Mouse (Mus musculus) hindbrain, embryonic 16.5 days (tissue): ENCODE data around the gene Ccdc191. TPM values are rescaled to one million over a fixed set of nuclear protein-coding genes. Genes with fewer than 3 reads are reported as not detected.

Experiments
- ATAC-seq: fragments of 200-750 bp; cut with Nextera tagmentation; 2 replicates; pipeline ENCODE4 v1.8.0; 2017; ENCODE audit warnings: moderate TSS enrichment, moderate library complexity
- H3K27ac ChIP-seq: fragments of 300-500 bp; sonication (generic); 2 replicates; pipeline ENCODE4 v1.5.1; 2014; ENCODE audit warnings: low read depth, mild to moderate bottlenecking, control low read depth, low read length, moderate library complexity
- H3K27me3 ChIP-seq: fragments of 300-500 bp; sonication (generic); replicated peaks from 2 replicates; pipeline ENCODE4 v1.6.1; 2014; ENCODE audit warnings: low read length; ENCODE audit not compliant: control insufficient read depth, insufficient read depth
- H3K36me3 ChIP-seq: fragments of 300-500 bp; sonication (generic); 2 replicates; pipeline ENCODE4 v1.6.1; 2014; ENCODE audit warnings: mild to moderate bottlenecking, low read length, moderate library complexity, mixed read lengths; ENCODE audit not compliant: control insufficient read depth, insufficient read depth
- H3K4me1 ChIP-seq: fragments of 300-500 bp; sonication (generic); 2 replicates; pipeline ENCODE4 v1.6.1; 2014; ENCODE audit warnings: low read depth, low read length; ENCODE audit not compliant: control insufficient read depth, insufficient read depth
- H3K4me2 ChIP-seq: fragments of 300-500 bp; sonication (generic); 2 replicates; pipeline ENCODE4 v1.6.1; 2014; ENCODE audit warnings: mild to moderate bottlenecking, low read length, control low read depth, moderate library complexity
- H3K4me3 ChIP-seq: fragments of 300-500 bp; sonication (generic); 2 replicates; pipeline ENCODE4 v1.5.1; 2014; ENCODE audit warnings: mild to moderate bottlenecking, low read length, control low read depth, moderate library complexity
- H3K9ac ChIP-seq: fragments of 300-500 bp; sonication (generic); 2 replicates; pipeline ENCODE4 v1.6.1; 2014; ENCODE audit warnings: low read depth, mild to moderate bottlenecking, control low read depth, low read length, moderate library complexity
- H3K9me3 ChIP-seq: fragments of 300-500 bp; sonication (generic); 2 replicates; pipeline ENCODE4 v1.6.1; 2014; ENCODE audit warnings: mild to moderate bottlenecking, low read length, moderate library complexity; ENCODE audit not compliant: control insufficient read depth
- WGBS: fragments of 180-500 bp; shearing (Covaris S2); extraction: QIAGEN DNeasy Blood & Tissue Kit; methylation state at CpG from one replicate; pipeline ENCODE4 v1.1.7; 2014; 5-methylcytosine and 5-hydroxymethylcytosine counted together
- polyA plus RNA-seq: library from polyadenylated mRNA; unstranded; fragments of >200 nt; fragmentation: Nextera tagmentation; extraction: Ambion mirVana; gene quantifications from 2 replicates; pipeline ENCODE4 v1.2.1, GENCODE M21; 2015

Ccdc191 gene
- polyA plus RNA-seq, 1 experiment from 2014 or later, result 8.9 TPM

GRCm38 (mm10) chr16:43925001-43925558, 35.5 kb downstream of the Ccdc191 start:
- H3K9ac ChIP-seq, result no peak overlapping the region
- H3K27ac ChIP-seq, result no peak overlapping the region
- no peaks in the 10 kb centered on the region for H3K4me1 ChIP-seq
- 43% methylated on average over 6 of the region's 6 CpGs for WGBS
- H3K27me3 ChIP-seq, result no peaks in the 10 kb centered on the region
- no peaks in the 10 kb centered on the region for H3K9me3 ChIP-seq
- no peaks in the 10 kb centered on the region for H3K36me3 ChIP-seq
- no peak overlapping the region for H3K4me2 ChIP-seq
- H3K4me3 ChIP-seq, result no peak overlapping the region
- peak; percentile 76 for ATAC-seq

GRCm38 (mm10) chr16:43925846-43926245, 36.2 kb downstream of the Ccdc191 start:
- Histone ChIP-seq H3K9me3 (no peaks in the 10 kb centered on the region), H3K27me3 (no peaks in the 10 kb centered on the region), H3K4me1 (no peaks in the 10 kb centered on the region), H3K4me2 (no peak overlapping the region), H3K9ac (no peak overlapping the region), H3K27ac (no peak overlapping the region), H3K4me3 (no peak overlapping the region), H3K36me3 (no peaks in the 10 kb centered on the region)
- ATAC-seq, result no peak
- 91% methylated on average over 1 of the region's 1 CpGs for WGBS

DNA sequence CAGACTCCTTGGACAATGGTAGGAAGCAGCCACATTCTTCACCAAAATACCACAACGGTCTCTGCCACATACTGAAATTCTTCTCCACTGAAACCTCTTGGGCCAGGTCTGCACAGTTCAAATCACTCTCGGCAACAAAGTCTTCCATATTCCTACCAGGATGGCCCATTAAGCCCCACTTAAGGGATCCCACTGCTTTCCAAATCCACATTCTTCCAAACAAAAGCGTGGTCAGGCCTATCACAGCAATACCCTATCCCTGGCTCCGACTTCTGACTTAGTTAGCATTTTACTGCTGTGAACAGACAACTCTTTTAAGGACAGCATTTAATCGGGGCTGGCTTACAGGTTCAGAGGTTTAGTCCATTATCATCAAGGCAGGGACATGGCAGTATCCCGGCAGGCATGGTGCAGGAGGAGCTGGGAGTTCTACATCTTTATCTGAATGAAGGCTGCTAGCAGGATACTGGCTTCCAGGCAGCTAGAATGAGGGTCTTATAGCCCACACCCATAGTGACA, 36.8 kb downstream of the Ccdc191 start, which contains the start of gene Qtrt2:
TSS of gene Qtrt2 (minus strand) at position 469 of the 519 bp plus-strand sequence.
- H3K9me3 ChIP-seq, result no peaks in the 10 kb centered on the region
- no peak within 1 kb of the TSS for H3K4me2 ChIP-seq
- no peak within 1 kb of the TSS for H3K9ac ChIP-seq
- H3K36me3 ChIP-seq, result no peaks in the 10 kb centered on the region
- WGBS, result 79% methylated on average over 6 of the region's 6 CpGs
- H3K27ac ChIP-seq, result no peak within 1 kb of the TSS
- ATAC-seq, result no peak
- H3K27me3 ChIP-seq, result no peaks in the 10 kb centered on the region
- H3K4me3 ChIP-seq, result no peak within 1 kb of the TSS
- H3K4me1 ChIP-seq, result no peaks in the 10 kb centered on the region

DNA sequence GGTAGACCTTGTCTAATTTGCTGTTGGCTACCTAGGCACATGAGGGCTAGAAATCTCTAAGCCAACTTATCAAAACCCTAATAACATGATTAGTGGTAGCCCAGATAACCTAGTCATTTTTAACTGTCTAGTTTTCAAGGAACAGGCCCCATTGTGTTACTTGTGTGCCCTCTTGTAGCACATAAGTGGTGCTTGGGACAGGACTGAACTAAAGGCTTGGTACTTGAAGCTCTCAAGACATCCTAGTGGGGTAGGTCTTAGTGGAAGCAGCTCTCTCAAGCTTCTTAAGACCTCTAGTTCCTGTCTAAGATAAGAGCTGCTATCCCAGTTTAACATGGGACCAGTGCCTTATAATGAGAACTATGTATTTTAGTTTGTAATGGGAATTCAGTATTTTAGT, 41.0 kb downstream of the Ccdc191 start:
- ATAC-seq, result no peak
- Histone ChIP-seq H3K36me3 (no peaks in the 10 kb centered on the region), H3K9me3 (no peaks in the 10 kb centered on the region), H3K27me3 (no peaks in the 10 kb centered on the region), H3K4me2 (no peak overlapping the region), H3K27ac (no peak overlapping the region), H3K9ac (no peak overlapping the region), H3K4me3 (no peak overlapping the region), H3K4me1 (no peaks in the 10 kb centered on the region)

GRCm38 (mm10) chr16:43931502-43931901, 41.9 kb downstream of the Ccdc191 start:
- Histone ChIP-seq H3K4me2 (no peak overlapping the region), H3K27me3 (no peaks in the 10 kb centered on the region), H3K27ac (no peak overlapping the region; the same call in 1 of the 2 replicates), H3K9ac (no peak overlapping the region), H3K9me3 (no peaks in the 10 kb centered on the region), H3K4me3 (no peak overlapping the region), H3K36me3 (no peaks in the 10 kb centered on the region), H3K4me1 (no peaks in the 10 kb centered on the region)
- 45% methylated on average over 3 of the region's 3 CpGs for WGBS
- ATAC-seq, result peak; percentile 48

DNA sequence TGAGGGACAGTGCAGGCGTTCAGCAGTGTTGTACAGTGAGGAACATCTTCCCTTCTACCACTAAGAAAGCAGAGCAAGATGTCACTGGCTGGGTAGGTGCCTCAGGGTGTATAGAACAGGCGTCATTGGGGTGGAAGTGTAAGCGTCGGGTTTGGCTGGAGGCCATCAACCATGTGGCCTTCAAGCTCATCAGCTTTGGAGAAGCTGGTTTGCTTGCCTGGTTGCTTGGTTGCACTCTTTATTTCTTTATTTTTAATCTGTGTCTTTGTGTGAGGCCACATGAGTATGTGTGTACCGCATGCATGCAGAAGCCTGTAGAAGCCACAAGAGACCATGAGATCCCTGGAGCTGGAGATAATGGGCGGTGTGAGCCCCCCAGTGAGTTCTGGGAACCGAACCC, 42.7 kb downstream of the Ccdc191 start:
- Histone ChIP-seq H3K4me3 (no peak overlapping the region), H3K36me3 (no peaks in the 10 kb centered on the region), H3K27me3 (no peaks in the 10 kb centered on the region), H3K27ac (no peak overlapping the region), H3K4me1 (no peaks in the 10 kb centered on the region), H3K9ac (no peak overlapping the region), H3K4me2 (no peak overlapping the region), H3K9me3 (no peaks in the 10 kb centered on the region)
- WGBS, result 87% methylated on average over 7 of the region's 7 CpGs
- ATAC-seq, result no peak

- H3K27ac ChIP-seq, result no peak overlapping the region
- no peaks in the 10 kb centered on the region for H3K4me1 ChIP-seq
- no peaks in the 10 kb centered on the region for H3K36me3 ChIP-seq
- no peak overlapping the region for H3K4me2 ChIP-seq
- no peaks in the 10 kb centered on the region for H3K27me3 ChIP-seq
- 91% methylated on average over 6 of the region's 6 CpGs for WGBS
- no peak overlapping the region for H3K4me3 ChIP-seq
- H3K9ac ChIP-seq, result no peak overlapping the region
- H3K9me3 ChIP-seq, result no peaks in the 10 kb centered on the region
- ATAC-seq, result no peak
Measured at GRCm38 (mm10) chr16:43933041-43933440, 43.4 kb downstream of the Ccdc191 start.

DNA sequence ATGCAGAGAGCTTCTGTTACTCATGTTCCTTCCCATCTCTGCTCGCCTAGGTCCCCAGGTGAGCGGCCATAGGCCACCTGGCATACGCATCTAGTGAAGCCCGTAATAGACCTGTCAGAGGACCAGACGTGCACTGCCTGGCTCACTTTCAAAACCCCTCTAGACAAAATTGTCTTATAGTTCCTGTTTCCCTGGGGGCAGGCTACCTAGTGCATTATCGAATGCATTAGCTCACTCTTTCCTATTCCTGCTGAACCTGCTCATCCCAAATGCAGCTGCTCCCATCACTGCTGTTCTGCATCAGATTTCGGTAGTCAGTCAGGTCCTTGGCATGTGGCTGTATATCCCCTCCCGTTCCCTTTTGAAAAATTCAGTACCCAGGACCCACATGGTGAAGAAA, 45.3 kb downstream of the Ccdc191 start:
- Histone ChIP-seq H3K9me3 (no peaks in the 10 kb centered on the region), H3K4me3 (no peak overlapping the region), H3K4me2 (no peak overlapping the region), H3K9ac (no peak overlapping the region), H3K27me3 (no peaks in the 10 kb centered on the region), H3K4me1 (no peaks in the 10 kb centered on the region), H3K27ac (no peak overlapping the region), H3K36me3 (no peaks in the 10 kb centered on the region)
- WGBS, result 77% methylated on average over 8 of the region's 8 CpGs
- ATAC-seq, result 0 out of 2 replicates have a peak, but pooled peaks have one; percentile 11

GRCm38 (mm10) chr16:43935367-43935766, 45.8 kb downstream of the Ccdc191 start:
- Histone ChIP-seq H3K9ac (no peak overlapping the region), H3K9me3 (no peaks in the 10 kb centered on the region), H3K36me3 (no peaks in the 10 kb centered on the region), H3K4me3 (no peak overlapping the region), H3K27ac (no peak overlapping the region), H3K27me3 (no peaks in the 10 kb centered on the region), H3K4me1 (no peaks in the 10 kb centered on the region), H3K4me2 (no peak overlapping the region)
- no peak for ATAC-seq
- WGBS, result 70% methylated on average over 3 of the region's 3 CpGs
